Mouse (Mus musculus) CH12.LX (cell line): ENCODE data around the gene Agfg2. TPM values are rescaled to one million over a fixed set of nuclear protein-coding genes. Genes with fewer than 3 reads are reported as not detected.
A peak's percentile ranks its signal among the peaks of the same experiment; 100 is the strongest.

Experiments used
- DNase-seq: peaks from one replicate; pipeline ENCODE4 v3.0.0-alpha.2; 2013; ENCODE audit errors: extremely low read depth
- H3K27ac ChIP-seq: 2 replicates; pipeline ENCODE4 v1.5.1; 2012; ENCODE audit warnings: low read depth, mild to moderate bottlenecking, control low read depth, moderate library complexity; ENCODE audit not compliant: insufficient read depth
- H3K27me3 ChIP-seq: replicated peaks from 2 replicates; pipeline ENCODE3; 2012; ENCODE audit warnings: inconsistent platforms
- H3K36me3 ChIP-seq, 2 experiments: replicated peaks in 1 of 2; 2 replicates each; pipeline versions ENCODE3 to v1.6.1; 2012; ENCODE audit warnings: inconsistent platforms in 1 of 2, low read length in 1 of 2, mild to moderate bottlenecking in 1 of 2, mixed read lengths in 1 of 2, moderate library complexity in 1 of 2; ENCODE audit not compliant: control insufficient read depth in 1 of 2, insufficient read depth in 1 of 2
- H3K4me1 ChIP-seq, 2 experiments: 2 replicates each; pipeline ENCODE4 v1.6.1; 2012; ENCODE audit warnings: inconsistent platforms in 1 of 2, moderate library complexity in 1 of 2; ENCODE audit not compliant: insufficient read depth in 2 of 2, control insufficient read depth in 1 of 2
- H3K4me2 ChIP-seq: 2 replicates; pipeline ENCODE4 v1.6.1; 2012; ENCODE audit warnings: low read depth, mild to moderate bottlenecking, control low read depth; ENCODE audit not compliant: poor library complexity, insufficient read depth, severe bottlenecking
- H3K4me3 ChIP-seq, 3 experiments: fragments of 150-350 bp in 1 of 3; sonication (generic) in 1 of 3; replicated peaks in 1 of 3; 2 replicates each; pipeline versions ENCODE3 to v1.5.1; 2011 to 2012; ENCODE audit warnings: low read depth in 2 of 3, low read length in 2 of 3, mild to moderate bottlenecking in 2 of 3, moderate library complexity in 2 of 3, control low read depth in 1 of 3, improper control_type of control experiment in 1 of 3, inconsistent platforms in 1 of 3, mixed read lengths in 1 of 3; ENCODE audit not compliant: poor library complexity in 1 of 3
- H3K79me2 ChIP-seq: replicated peaks from 2 replicates; pipeline ENCODE4 v1.6.1; 2012; ENCODE audit warnings: mild to moderate bottlenecking, moderate library complexity; ENCODE audit not compliant: control insufficient read depth, poor library complexity, insufficient read depth, severe bottlenecking; ENCODE audit errors: extremely low read depth
- H3K9ac ChIP-seq: 2 replicates; pipeline ENCODE4 v1.6.1; 2012; ENCODE audit warnings: low read depth, mild to moderate bottlenecking, control low read depth, moderate library complexity; ENCODE audit not compliant: insufficient read depth
- H3K9me3 ChIP-seq: replicated peaks from 2 replicates; pipeline ENCODE3; 2012; ENCODE audit warnings: low read length, inconsistent platforms, mixed read lengths
- BHLHE40 ChIP-seq: IDR thresholded peaks from 2 replicates; pipeline ENCODE4 v1.6.1; 2011; ENCODE audit warnings: mild to moderate bottlenecking, low read depth, low read length, improper control_type of control experiment
- CHD1 ChIP-seq: IDR thresholded peaks from 2 replicates; pipeline ENCODE4 v1.6.1; 2012; ENCODE audit warnings: low read depth, low read length, improper control_type of control experiment, inconsistent platforms
- CHD2 ChIP-seq: IDR thresholded peaks from 2 replicates; pipeline ENCODE4 v1.6.1; 2011; ENCODE audit warnings: low read length, improper control_type of control experiment
- E2F4 ChIP-seq: IDR thresholded peaks from 2 replicates; pipeline ENCODE4 v1.6.1; 2011; ENCODE audit warnings: low read depth, low read length, improper control_type of control experiment; ENCODE audit not compliant: insufficient replicate concordance
- ELF1 ChIP-seq: IDR thresholded peaks from 2 replicates; pipeline ENCODE4 v1.6.1; 2014; ENCODE audit warnings: low read depth, mild to moderate bottlenecking, inconsistent platforms, low read length, improper control_type of control experiment
- ETS1 ChIP-seq: conservative IDR thresholded peaks from 2 replicates; pipeline ENCODE4 v1.6.1; 2012; ENCODE audit warnings: low read depth, mild to moderate bottlenecking, inconsistent platforms, low read length, improper control_type of control experiment, moderate library complexity
- HCFC1 ChIP-seq: IDR thresholded peaks from 2 replicates; pipeline ENCODE4 v1.6.1; 2012; ENCODE audit warnings: low read depth, mild to moderate bottlenecking, inconsistent platforms, low read length, improper control_type of control experiment
- IRF4 ChIP-seq: IDR thresholded peaks from 2 replicates; pipeline ENCODE4 v1.6.1; 2014; ENCODE audit warnings: low read depth, mild to moderate bottlenecking, inconsistent platforms, low read length, improper control_type of control experiment
- JUN ChIP-seq: IDR thresholded peaks from 2 replicates; pipeline ENCODE4 v1.6.1; 2011; ENCODE audit warnings: low read depth, mild to moderate bottlenecking, low read length, improper control_type of control experiment, moderate library complexity; ENCODE audit not compliant: insufficient read depth
- JUND ChIP-seq: conservative IDR thresholded peaks from 2 replicates; pipeline ENCODE4 v1.6.1; 2011; ENCODE audit warnings: low read depth, low read length, improper control_type of control experiment
- KAT2A ChIP-seq: IDR thresholded peaks from 2 replicates; pipeline ENCODE4 v1.6.1; 2012; ENCODE audit warnings: low read length, improper control_type of control experiment, inconsistent platforms; ENCODE audit not compliant: insufficient replicate concordance
- MEF2A ChIP-seq: IDR thresholded peaks from 2 replicates; pipeline ENCODE4 v1.6.1; 2014; ENCODE audit warnings: low read depth, mild to moderate bottlenecking, inconsistent platforms, low read length, improper control_type of control experiment, borderline replicate concordance
- MXI1 ChIP-seq: IDR thresholded peaks from 2 replicates; pipeline ENCODE4 v1.6.1; 2011; ENCODE audit warnings: mild to moderate bottlenecking, low read depth, low read length, improper control_type of control experiment
- NELFE ChIP-seq: IDR thresholded peaks from 2 replicates; pipeline ENCODE4 v1.6.1; 2011; ENCODE audit warnings: low read depth, low read length, improper control_type of control experiment
- NRF1 ChIP-seq: IDR thresholded peaks from 2 replicates; pipeline ENCODE4 v1.6.1; 2014; ENCODE audit warnings: low read depth, mild to moderate bottlenecking, inconsistent platforms, low read length, improper control_type of control experiment, moderate library complexity
- POLR2A ChIP-seq: IDR thresholded peaks from 2 replicates; pipeline ENCODE4 v1.6.1; 2011; ENCODE audit warnings: low read depth, mild to moderate bottlenecking, improper control_type of control experiment, low read length
- RCOR1 ChIP-seq: conservative IDR thresholded peaks from 2 replicates; pipeline ENCODE4 v1.6.1; 2012; ENCODE audit warnings: low read depth, mild to moderate bottlenecking, inconsistent platforms, low read length, improper control_type of control experiment
- SIN3A ChIP-seq: IDR thresholded peaks from 2 replicates; pipeline ENCODE4 v1.6.1; 2012; ENCODE audit warnings: low read length, improper control_type of control experiment, inconsistent platforms
- SMC3 ChIP-seq: IDR thresholded peaks from 2 replicates; pipeline ENCODE4 v1.6.1; 2011; ENCODE audit warnings: low read depth, low read length, improper control_type of control experiment
- TBP ChIP-seq: conservative IDR thresholded peaks from 2 replicates; pipeline ENCODE4 v1.6.1; 2011; ENCODE audit warnings: low read depth, low read length, improper control_type of control experiment
- TCF12 ChIP-seq: IDR thresholded peaks from 2 replicates; pipeline ENCODE4 v1.6.1; 2014; ENCODE audit warnings: low read depth, mild to moderate bottlenecking, inconsistent platforms, low read length, improper control_type of control experiment
- UBTF ChIP-seq: IDR thresholded peaks from 2 replicates; pipeline ENCODE4 v1.6.1; 2012; ENCODE audit warnings: low read depth, mild to moderate bottlenecking, inconsistent platforms, low read length, improper control_type of control experiment, moderate library complexity
- USF1 ChIP-seq: IDR thresholded peaks from 2 replicates; pipeline ENCODE4 v1.6.1; 2014; ENCODE audit warnings: low read depth, mild to moderate bottlenecking, inconsistent platforms, low read length, improper control_type of control experiment
- USF2 ChIP-seq: conservative IDR thresholded peaks from 2 replicates; pipeline ENCODE4 v1.6.1; 2011; ENCODE audit warnings: low read depth, low read length, improper control_type of control experiment
- ZC3H11A ChIP-seq: IDR thresholded peaks from 2 replicates; pipeline ENCODE4 v1.6.1; 2012; ENCODE audit warnings: low read depth, mild to moderate bottlenecking, inconsistent platforms, low read length, improper control_type of control experiment
- ZKSCAN1 ChIP-seq: IDR thresholded peaks from 2 replicates; pipeline ENCODE4 v1.6.1; 2012; ENCODE audit warnings: low read depth, inconsistent platforms, low read length, improper control_type of control experiment, borderline replicate concordance
- ZMIZ1 ChIP-seq: IDR thresholded peaks from 2 replicates; pipeline ENCODE4 v1.6.1; 2012; ENCODE audit warnings: low read depth, mild to moderate bottlenecking, inconsistent platforms, low read length, improper control_type of control experiment
- dilution Hi-C: fragments of 300-500 bp; cut with MboI; formaldehyde crosslinking; loops from 2 replicates; pipeline ENCODE4 v1.14.3; 2020; ENCODE audit warnings: low sequenced_read_pairs; ENCODE audit not compliant: extremely low pct_unique_long_range_greater_than_20kb, extremely low pct_ligation_motif_present
- in situ Hi-C: fragments of 300-500 bp; cut with MboI; formaldehyde crosslinking; loops from 3 replicates; pipeline ENCODE4 v1.14.3; 2019; ENCODE audit warnings: low sequenced_read_pairs, low pct_ligation_motif_present, low pct_unique_long_range_greater_than_20kb, mixed read lengths
- polyA plus RNA-seq: library from polyadenylated mRNA; unstranded; fragments of >175 nt; gene quantifications from 2 replicates; pipeline ENCODE4 v1.2.1, GENCODE M21; 2012; ENCODE audit warnings: low read depth; ENCODE audit not compliant: insufficient read length
- total RNA-seq, 2 experiments: library from RNA; depleted of rRNA; stranded (reverse); fragments of 300-350 nt in 1 of 2; fragments of >200 nt in 1 of 2; gene quantifications; 2 replicates each; pipeline ENCODE4 v1.2.3; 2012 to 2014

Agfg2 gene
- total and polyA plus RNA-seq, 3 experiments, result 8.7 to 16.7 (median 13.4) TPM

GRCm38 (mm10) chr5:137631171-137631570, 53.4 kb downstream of the Agfg2 start:
- peak; percentile 87 for DNase-seq
- dilution Hi-C loops (no loop called here), in situ Hi-C loops (no loop called here)
- H3K9ac ChIP-seq, result peak overlapping the region; percentile 28
- TF ChIP-seq POLR2A (peak; percentile 58), TCF12 (peak; percentile 65), HCFC1 (peak; percentile 52), ELF1 (peak; percentile 77), BHLHE40 (peak; percentile 28), RCOR1 (no peak), MEF2A (no peak)
- no peaks in the 10 kb centered on the region for H3K9me3 ChIP-seq
- peak overlapping the region; percentile 94 for H3K27ac ChIP-seq
- H3K79me2 ChIP-seq, result peaks cover 14% of the 10 kb centered on the region
- H3K4me3 ChIP-seq, result peak overlapping the region; percentile 79 to 91 (median 81)
- peaks cover 16 to 48% of the 10 kb centered on the region in 2 experiments for H3K4me1 ChIP-seq
- H3K4me2 ChIP-seq, result peak overlapping the region; percentile 81
- no peaks in the 10 kb centered on the region for H3K27me3 ChIP-seq
- H3K36me3 ChIP-seq, result peaks cover 24 to 33% of the 10 kb centered on the region in 2 experiments

- Histone ChIP-seq H3K4me2 (peak overlapping the region; percentile 57), H3K9me3 (no peaks in the 10 kb centered on the region), H3K36me3 (peaks cover 18 to 27% of the 10 kb centered on the region in 2 experiments), H3K27ac (peak overlapping the region; percentile 94), H3K4me1 (peaks cover 16 to 48% of the 10 kb centered on the region in 2 experiments), H3K9ac (peak overlapping the region; percentile 28), H3K79me2 (peaks cover 14% of the 10 kb centered on the region), H3K27me3 (no peaks in the 10 kb centered on the region), H3K4me3 (peak overlapping the region; percentile 79 to 91 (median 81))
- TF ChIP-seq UBTF (no peak), JUN (no peak), NELFE (no peak), ZC3H11A (no peak), TBP (no peak), IRF4 (no peak; the same call in 1 of the 2 replicates), USF1 (no peak), CHD1 (peak; percentile 84; the same call in 1 of the 2 replicates), RCOR1 (no peak), JUND (no peak), CHD2 (peak; percentile 58), E2F4 (no peak), ELF1 (0 out of 2 replicates have a peak, but pooled peaks have one; percentile 10), MXI1 (no peak), ETS1 (no peak), TCF12 (no peak; the same call in 1 of the 2 replicates), BHLHE40 (no peak), POLR2A (no peak), SMC3 (no peak), HCFC1 (no peak), ZKSCAN1 (peak; percentile 87), SIN3A (0 out of 2 replicates have a peak, but pooled peaks have one; percentile 9), USF2 (no peak), KAT2A (no peak), ZMIZ1 (no peak), NRF1 (no peak)
- in situ Hi-C loops, result no loop called here
- dilution Hi-C loops, result no loop called here
- DNase-seq, result no peak
Measured at GRCm38 (mm10) chr5:137630602-137631001, 53.9 kb downstream of the Agfg2 start.
